Mouse (Mus musculus): Measurements from ENCODE around the gene Cpeb3. TPM values are rescaled to one million over a fixed set of nuclear protein-coding genes. Genes with fewer than 3 reads are reported as not detected.

Gene Cpeb3
- polyA plus RNA-seq, 1 experiment from 2014 or later = 0.98 TPM

- no peaks in the 10 kb centered on the region for H3K9me3 ChIP-seq (ENCODE audit: control insufficient read depth, low read length)
- H3K4me2 ChIP-seq (ENCODE audit: low read depth, low read length) = no peak overlapping the region
- no peaks in the 10 kb centered on the region for H3K27me3 ChIP-seq (ENCODE audit: control insufficient read depth, insufficient read depth, low read depth, low read length)
- no peak overlapping the region for H3K27ac ChIP-seq (ENCODE audit: low read length)
- no peak overlapping the region for H3K4me3 ChIP-seq (ENCODE audit: low read length)
- H3K4me1 ChIP-seq (replicated peaks; ENCODE audit: control insufficient read depth, insufficient read depth, low read length) = no peaks in the 10 kb centered on the region
- H3K9ac ChIP-seq (ENCODE audit: low read length) = no peak overlapping the region
- H3K36me3 ChIP-seq (ENCODE audit: control insufficient read depth, insufficient read depth, low read length) = no peaks in the 10 kb centered on the region
- ATAC-seq (ENCODE audit: low read depth) = no peak
Measured at GRCm38 (mm10) chr19:37040906-37041305, 167.5 kb downstream of the Cpeb3 start.

GRCm38 (mm10) chr19:37032364-37032763, 176.0 kb downstream of the Cpeb3 start:
- H3K9ac ChIP-seq (ENCODE audit: low read length) = no peak overlapping the region
- 76% methylated on average over 2 of the region's 2 CpGs for WGBS
- no peaks in the 10 kb centered on the region for H3K36me3 ChIP-seq (ENCODE audit: control insufficient read depth, insufficient read depth, low read length)
- H3K4me3 ChIP-seq (ENCODE audit: low read length) = no peak overlapping the region
- no peaks in the 10 kb centered on the region for H3K9me3 ChIP-seq (ENCODE audit: control insufficient read depth, low read length)
- H3K4me2 ChIP-seq (ENCODE audit: low read depth, low read length) = no peak overlapping the region
- no peaks in the 10 kb centered on the region for H3K27me3 ChIP-seq (ENCODE audit: control insufficient read depth, insufficient read depth, low read depth, low read length)
- H3K27ac ChIP-seq (ENCODE audit: low read length) = no peak overlapping the region
- H3K4me1 ChIP-seq (replicated peaks; ENCODE audit: control insufficient read depth, insufficient read depth, low read length) = no peaks in the 10 kb centered on the region
- no peak for ATAC-seq (ENCODE audit: low read depth)

GRCm38 (mm10) chr19:37031446-37031845, 177.0 kb downstream of the Cpeb3 start:
- Histone ChIP-seq H3K9ac (ENCODE audit: low read length) (no peak overlapping the region), H3K4me1 (replicated peaks; ENCODE audit: control insufficient read depth, insufficient read depth, low read length) (no peaks in the 10 kb centered on the region), H3K4me2 (ENCODE audit: low read depth, low read length) (no peak overlapping the region), H3K27me3 (ENCODE audit: control insufficient read depth, insufficient read depth, low read depth, low read length) (no peaks in the 10 kb centered on the region), H3K27ac (ENCODE audit: low read length) (no peak overlapping the region), H3K9me3 (ENCODE audit: control insufficient read depth, low read length) (no peaks in the 10 kb centered on the region), H3K36me3 (ENCODE audit: control insufficient read depth, insufficient read depth, low read length) (no peaks in the 10 kb centered on the region), H3K4me3 (ENCODE audit: low read length) (no peak overlapping the region)
- 72% methylated on average over 5 of the region's 5 CpGs for WGBS
- no peak for ATAC-seq (ENCODE audit: low read depth)

- Histone ChIP-seq H3K27me3 (ENCODE audit: control insufficient read depth, insufficient read depth, low read depth, low read length) (no peaks in the 10 kb centered on the region), H3K9me3 (ENCODE audit: control insufficient read depth, low read length) (no peaks in the 10 kb centered on the region), H3K9ac (ENCODE audit: low read length) (no peak overlapping the region), H3K4me1 (replicated peaks; ENCODE audit: control insufficient read depth, insufficient read depth, low read length) (no peaks in the 10 kb centered on the region; the same call in 1 of the 2 replicates), H3K27ac (ENCODE audit: low read length) (no peak overlapping the region), H3K36me3 (ENCODE audit: control insufficient read depth, insufficient read depth, low read length) (no peaks in the 10 kb centered on the region), H3K4me2 (ENCODE audit: low read depth, low read length) (no peak overlapping the region), H3K4me3 (ENCODE audit: low read length) (no peak overlapping the region)
- 52% methylated on average over 6 of the region's 6 CpGs for WGBS
- ATAC-seq (ENCODE audit: low read depth) = no peak
Measured at GRCm38 (mm10) chr19:37029771-37030170, 178.6 kb downstream of the Cpeb3 start.

- Histone ChIP-seq H3K4me3 (ENCODE audit: low read length) (no peak overlapping the region), H3K27ac (ENCODE audit: low read length) (no peak overlapping the region)
Measured at GRCm38 (mm10) chr19:37026408-37026807, 182.0 kb downstream of the Cpeb3 start.

GRCm38 (mm10) chr19:37025839-37026319, 182.5 kb downstream of the Cpeb3 start:
- 48% methylated on average over 13 of the region's 13 CpGs for WGBS
- no peak overlapping the region for H3K4me3 ChIP-seq (ENCODE audit: low read length)
- no peaks in the 10 kb centered on the region for H3K27me3 ChIP-seq (ENCODE audit: control insufficient read depth, insufficient read depth, low read depth, low read length)
- no peak overlapping the region for H3K4me2 ChIP-seq (ENCODE audit: low read depth, low read length)
- no peaks in the 10 kb centered on the region; the same call in 1 of the 2 replicates for H3K4me1 ChIP-seq (replicated peaks; ENCODE audit: control insufficient read depth, insufficient read depth, low read length)
- 0 out of 2 replicates have a peak, but pooled peaks have one; percentile 47 for ATAC-seq (ENCODE audit: low read depth)
- no peaks in the 10 kb centered on the region for H3K36me3 ChIP-seq (ENCODE audit: control insufficient read depth, insufficient read depth, low read length)
- H3K9me3 ChIP-seq (ENCODE audit: control insufficient read depth, low read length) = no peaks in the 10 kb centered on the region
- no peak overlapping the region for H3K27ac ChIP-seq (ENCODE audit: low read length)
- no peak overlapping the region for H3K9ac ChIP-seq (ENCODE audit: low read length)

More at GRCm38 (mm10) chr19:37026408-37026807, 182.0 kb downstream of the Cpeb3 start:
- no peaks in the 10 kb centered on the region for H3K9me3 ChIP-seq (ENCODE audit: control insufficient read depth, low read length)
- 0 out of 2 replicates have a peak, but pooled peaks have one; percentile 41 for ATAC-seq (ENCODE audit: low read depth)
- H3K27me3 ChIP-seq (ENCODE audit: control insufficient read depth, insufficient read depth, low read depth, low read length) = no peaks in the 10 kb centered on the region
- H3K36me3 ChIP-seq (ENCODE audit: control insufficient read depth, insufficient read depth, low read length) = no peaks in the 10 kb centered on the region
- WGBS = 50% methylated on average over 11 of the region's 11 CpGs
- H3K4me2 ChIP-seq (ENCODE audit: low read depth, low read length) = no peak overlapping the region
- H3K9ac ChIP-seq (ENCODE audit: low read length) = no peak overlapping the region
- no peaks in the 10 kb centered on the region; the same call in 1 of the 2 replicates for H3K4me1 ChIP-seq (replicated peaks; ENCODE audit: control insufficient read depth, insufficient read depth, low read length)

- no peaks in the 10 kb centered on the region for H3K27me3 ChIP-seq (ENCODE audit: control insufficient read depth, insufficient read depth, low read depth, low read length)
- H3K4me1 ChIP-seq (replicated peaks; ENCODE audit: control insufficient read depth, insufficient read depth, low read length) = peaks cover 3% of the 10 kb centered on the region; the same call in 1 of the 2 replicates
- no peak overlapping the region for H3K4me3 ChIP-seq (ENCODE audit: low read length)
- no peaks in the 10 kb centered on the region for H3K36me3 ChIP-seq (ENCODE audit: control insufficient read depth, insufficient read depth, low read length)
- H3K4me2 ChIP-seq (ENCODE audit: low read depth, low read length) = no peak overlapping the region
- H3K9me3 ChIP-seq (ENCODE audit: control insufficient read depth, low read length) = no peaks in the 10 kb centered on the region
- WGBS = 87% methylated on average over 5 of the region's 5 CpGs
- no peak overlapping the region for H3K9ac ChIP-seq (ENCODE audit: low read length)
- ATAC-seq (ENCODE audit: low read depth) = no peak
- H3K27ac ChIP-seq (ENCODE audit: low read length) = no peak overlapping the region
Measured at GRCm38 (mm10) chr19:37022146-37022545, 186.3 kb downstream of the Cpeb3 start.

GRCm38 (mm10) chr19:37020951-37021350, 187.4 kb downstream of the Cpeb3 start:
- Histone ChIP-seq H3K9ac (ENCODE audit: low read length) (no peak overlapping the region), H3K9me3 (ENCODE audit: control insufficient read depth, low read length) (no peaks in the 10 kb centered on the region), H3K27me3 (ENCODE audit: control insufficient read depth, insufficient read depth, low read depth, low read length) (no peaks in the 10 kb centered on the region), H3K4me3 (ENCODE audit: low read length) (no peak overlapping the region), H3K27ac (ENCODE audit: low read length) (no peak overlapping the region), H3K4me1 (replicated peaks; ENCODE audit: control insufficient read depth, insufficient read depth, low read length) (peaks cover 3% of the 10 kb centered on the region; the same call in 1 of the 2 replicates), H3K36me3 (ENCODE audit: control insufficient read depth, insufficient read depth, low read length) (no peaks in the 10 kb centered on the region), H3K4me2 (ENCODE audit: low read depth, low read length) (no peak overlapping the region)
- WGBS = 77% methylated on average over 11 of the region's 11 CpGs
- no peak for ATAC-seq (ENCODE audit: low read depth)

- ATAC-seq (ENCODE audit: low read depth) = no peak
- H3K4me2 ChIP-seq (ENCODE audit: low read depth, low read length) = no peak overlapping the region
- peaks cover 3% of the 10 kb centered on the region; the same call in 1 of the 2 replicates for H3K4me1 ChIP-seq (replicated peaks; ENCODE audit: control insufficient read depth, insufficient read depth, low read length)
- H3K27ac ChIP-seq (ENCODE audit: low read length) = no peak overlapping the region
- no peaks in the 10 kb centered on the region for H3K9me3 ChIP-seq (ENCODE audit: control insufficient read depth, low read length)
- WGBS = 53% methylated on average over 5 of the region's 5 CpGs
- no peak overlapping the region for H3K4me3 ChIP-seq (ENCODE audit: low read length)
- H3K9ac ChIP-seq (ENCODE audit: low read length) = no peak overlapping the region
- H3K27me3 ChIP-seq (ENCODE audit: control insufficient read depth, insufficient read depth, low read depth, low read length) = no peaks in the 10 kb centered on the region
- H3K36me3 ChIP-seq (ENCODE audit: control insufficient read depth, insufficient read depth, low read length) = no peaks in the 10 kb centered on the region
Measured at GRCm38 (mm10) chr19:37020531-37020930, 187.9 kb downstream of the Cpeb3 start.
